Mouse (Mus musculus) heart, postnatal 10 days (tissue): ENCODE data around the gene Lifr. TPM values are rescaled to one million over a fixed set of nuclear protein-coding genes. Genes with fewer than 3 reads are reported as not detected.

ENCODE experiments used
- DNase-seq, 2 experiments: peaks; one replicate each; pipeline ENCODE4 v3.0.0; 2021
- intact Hi-C: fragments of 180-260 bp; cut with DNase I; formaldehyde crosslinking; loops from one replicate; pipeline ENCODE4 v1.15.1; 2025
- total RNA-seq, 2 experiments: library from RNA; stranded (reverse); gene quantifications; 2 replicates each; pipeline ENCODE4 v1.2.3; 2021

The Lifr gene
- total RNA-seq, 2 experiments from 2014 or later: 50.2 to 54.0 TPM

DNA sequence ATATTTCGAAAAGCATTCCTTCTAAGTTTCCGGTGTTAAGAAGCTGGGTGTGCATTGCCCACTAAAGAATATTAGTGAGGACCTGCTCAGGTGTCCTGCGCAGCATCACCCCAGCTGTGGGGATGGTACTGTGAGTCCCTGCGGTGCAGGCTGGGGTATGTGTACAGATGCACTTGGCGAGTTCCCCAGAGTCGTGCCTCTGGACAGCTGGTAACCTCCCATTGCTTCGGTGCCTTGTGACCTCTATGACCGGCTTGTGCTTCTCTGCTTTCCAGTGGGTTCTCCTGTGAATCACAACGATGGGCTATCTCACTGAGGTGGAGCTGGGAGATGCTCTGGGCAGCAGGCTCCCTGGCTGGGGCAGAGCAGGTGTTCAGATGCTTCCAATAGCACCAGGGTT lies 60.2 kb downstream of the Lifr start:
- intact Hi-C loops: no loop called here
- DNase-seq: peak; percentile 46

DNA sequence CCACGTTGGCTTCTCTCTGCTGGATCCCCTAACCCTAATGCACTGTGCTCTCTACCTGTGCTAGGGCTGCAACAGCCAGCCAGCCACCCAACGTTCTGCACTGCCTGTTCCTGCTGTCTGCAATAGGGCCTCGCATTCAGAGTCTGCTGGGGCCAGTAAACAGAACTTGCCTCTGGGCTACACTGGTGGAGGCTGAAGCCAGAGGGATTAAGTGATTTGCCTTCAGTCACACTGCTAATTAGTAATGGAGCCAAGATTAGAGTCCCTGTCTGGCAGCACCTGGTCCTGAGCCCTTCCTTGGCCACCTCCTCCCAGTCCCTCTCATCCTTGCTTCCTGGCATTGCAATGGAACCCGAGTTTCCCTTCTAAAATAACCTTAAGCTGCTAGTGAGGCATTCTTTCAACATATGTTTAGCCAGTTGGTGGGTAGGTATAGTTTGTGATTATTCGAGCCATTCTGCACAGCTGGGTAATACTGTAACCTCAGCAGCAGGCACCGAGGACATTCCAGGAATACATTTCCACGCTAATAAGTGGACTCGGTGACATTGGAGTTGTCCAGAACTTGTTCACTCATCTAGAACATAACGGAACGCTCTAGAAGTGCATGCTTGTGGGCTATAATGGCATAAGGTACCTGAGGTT lies 61.8 kb downstream of the Lifr start:
- no peak for DNase-seq
- intact Hi-C loops: no loop called here

DNA sequence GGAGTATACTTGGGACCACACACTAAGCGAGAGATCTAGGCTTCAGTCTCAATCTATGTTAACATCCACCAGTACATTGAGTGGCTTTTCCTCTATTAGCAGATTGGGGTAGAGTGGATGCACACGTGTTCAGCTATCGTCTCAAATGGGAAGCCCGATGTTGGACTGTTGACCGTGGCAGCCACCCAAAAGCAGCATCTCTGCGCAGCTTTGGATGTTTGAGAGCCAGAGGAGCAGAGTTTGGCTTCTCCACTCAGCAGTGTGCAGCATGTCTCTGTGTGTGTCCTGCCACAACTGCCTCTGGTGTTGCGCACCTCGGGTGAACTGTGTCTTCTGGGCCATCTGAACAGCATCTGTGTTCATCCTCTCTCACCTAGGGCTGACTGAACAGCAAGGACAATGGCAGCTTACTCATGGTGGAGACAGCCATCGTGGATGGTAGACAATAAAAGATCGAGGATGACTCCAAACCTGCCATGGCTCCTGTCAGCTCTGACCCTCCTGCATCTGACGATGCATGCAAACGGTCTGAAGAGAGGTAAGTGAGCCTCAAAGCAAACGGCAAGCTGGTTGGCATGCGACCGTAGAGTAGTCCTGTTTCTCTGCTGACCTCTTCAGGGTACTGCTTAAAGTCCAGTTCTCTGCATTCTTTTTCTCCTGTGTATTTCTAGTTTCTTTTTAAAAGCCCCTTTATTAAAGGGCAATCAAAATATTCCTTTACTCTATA lies 63.8 kb downstream of the Lifr start:
- DNase-seq: peak; percentile 80 to 81
- intact Hi-C loops: no loop called here

DNA sequence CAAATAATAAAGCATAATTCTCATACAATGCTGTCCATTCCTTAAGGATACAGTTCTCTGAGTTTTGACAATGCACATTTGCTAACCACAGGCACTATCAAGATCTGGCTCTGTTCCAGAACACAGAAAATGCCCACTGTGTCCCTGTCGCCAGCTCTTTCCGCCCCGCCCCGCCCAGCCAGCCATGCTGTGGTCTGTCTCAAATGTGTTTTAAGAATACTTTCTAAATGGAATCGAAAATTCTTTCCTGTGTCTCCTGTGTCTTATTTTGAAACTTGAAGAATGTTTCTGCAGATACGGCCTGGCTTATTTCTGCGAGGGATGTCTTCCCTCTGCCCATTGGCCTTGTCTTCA lies 64.3 kb downstream of the Lifr start:
- no peak for DNase-seq
- intact Hi-C loops: no loop called here

DNA sequence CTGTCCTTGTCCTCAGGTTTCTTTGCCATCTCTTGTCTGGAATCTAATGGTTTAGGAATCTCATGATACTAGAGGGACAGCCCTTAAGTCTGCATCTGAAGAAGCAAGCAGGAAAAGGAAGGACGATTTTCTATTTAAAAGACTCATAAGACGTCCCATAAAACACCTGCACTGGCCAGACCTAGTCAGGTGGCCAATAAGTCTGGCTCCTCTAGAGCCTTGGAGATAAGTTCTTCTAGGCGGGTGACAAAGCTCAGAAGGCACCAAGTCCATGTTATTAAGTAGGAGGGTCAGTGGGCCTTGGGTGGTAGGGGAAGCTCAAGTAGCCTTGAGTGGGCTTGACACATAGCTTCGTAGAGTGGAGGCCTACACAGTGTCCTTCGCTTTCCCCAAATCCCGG lies 67.2 kb downstream of the Lifr start:
- DNase-seq: no peak
- intact Hi-C loops: no loop called here

DNA sequence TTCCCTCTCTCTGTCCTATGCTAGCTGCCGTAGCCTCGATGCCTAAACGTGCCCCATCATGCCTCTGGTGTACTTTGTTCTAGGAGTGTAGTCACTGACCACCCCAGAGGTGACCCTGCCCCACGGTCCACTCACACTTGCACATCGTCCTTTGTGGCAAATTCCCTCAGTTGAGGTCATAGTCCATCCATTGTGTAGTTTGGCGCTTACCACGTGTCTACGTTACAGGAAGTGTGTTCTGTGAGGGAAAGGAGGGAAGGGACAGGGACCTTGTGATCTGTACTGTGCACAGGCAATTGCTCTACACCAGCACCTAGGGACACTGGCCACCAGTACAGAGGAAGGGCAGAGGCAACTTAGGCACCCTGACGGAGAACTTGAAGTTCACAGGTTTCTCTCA lies 69.5 kb downstream of the Lifr start:
- intact Hi-C loops: no loop called here
- DNase-seq: no peak

DNA sequence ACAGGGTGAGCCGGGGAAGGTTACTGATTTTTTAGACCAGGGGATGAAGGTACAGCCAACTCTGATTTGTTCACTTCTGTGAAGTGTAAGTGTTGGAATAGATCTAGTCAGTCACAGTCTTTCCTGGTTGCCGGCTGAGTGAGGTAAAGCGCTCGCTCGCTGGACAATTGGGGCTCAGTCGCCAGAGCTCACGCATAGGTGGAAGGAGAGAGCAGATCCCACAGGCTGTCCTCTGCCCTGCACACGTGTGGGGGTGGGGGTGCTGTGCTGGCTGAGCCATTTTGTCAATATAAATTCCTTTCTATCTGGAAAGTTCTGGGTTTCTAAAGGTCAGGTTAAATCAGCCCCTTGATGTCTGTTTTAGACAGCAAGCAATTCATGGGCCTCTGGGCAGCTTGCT lies 69.9 kb downstream of the Lifr start:
- no peak for DNase-seq
- intact Hi-C loops: no loop called here

DNA sequence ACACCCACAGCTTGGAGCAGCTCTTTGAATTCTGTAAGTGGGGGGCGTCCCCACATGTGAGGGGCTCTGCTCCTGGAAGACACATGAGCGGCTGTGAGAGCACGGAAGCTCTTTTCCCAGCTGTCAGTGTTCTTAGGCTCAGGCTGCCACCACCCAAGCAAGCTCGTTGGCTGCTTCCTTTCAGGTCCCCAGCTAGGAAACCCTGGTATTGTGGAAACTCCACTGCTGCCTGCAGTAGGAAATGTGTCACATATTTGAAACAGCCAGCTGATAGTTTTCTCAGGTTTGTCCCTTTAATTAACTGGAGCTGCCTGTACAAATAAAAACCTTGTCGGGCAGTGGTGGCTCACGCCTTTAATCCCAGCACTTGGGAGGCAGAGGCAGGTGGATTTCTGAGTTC lies 73.4 kb downstream of the Lifr start:
- no peak for DNase-seq
- intact Hi-C loops: no loop called here

DNA sequence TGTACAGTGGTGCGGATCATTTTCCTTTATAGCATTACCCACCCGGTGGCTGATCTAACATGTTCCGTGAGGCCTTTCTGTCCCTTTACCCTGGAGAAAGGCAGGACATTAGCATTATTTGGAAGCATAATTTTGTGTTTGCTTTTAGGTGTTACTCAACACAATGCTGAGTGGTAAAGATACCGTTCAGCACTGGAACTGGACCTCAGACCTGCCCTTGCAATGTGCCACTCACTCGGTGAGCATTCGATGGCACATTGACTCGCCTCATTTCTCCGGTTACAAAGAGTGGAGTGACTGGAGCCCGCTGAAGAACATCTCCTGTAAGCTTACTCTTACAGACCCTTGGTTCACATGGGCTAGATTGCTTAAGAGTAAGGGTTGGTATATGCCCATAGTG lies 76.3 kb downstream of the Lifr start:
- intact Hi-C loops: no loop called here
- DNase-seq: no peak

DNA sequence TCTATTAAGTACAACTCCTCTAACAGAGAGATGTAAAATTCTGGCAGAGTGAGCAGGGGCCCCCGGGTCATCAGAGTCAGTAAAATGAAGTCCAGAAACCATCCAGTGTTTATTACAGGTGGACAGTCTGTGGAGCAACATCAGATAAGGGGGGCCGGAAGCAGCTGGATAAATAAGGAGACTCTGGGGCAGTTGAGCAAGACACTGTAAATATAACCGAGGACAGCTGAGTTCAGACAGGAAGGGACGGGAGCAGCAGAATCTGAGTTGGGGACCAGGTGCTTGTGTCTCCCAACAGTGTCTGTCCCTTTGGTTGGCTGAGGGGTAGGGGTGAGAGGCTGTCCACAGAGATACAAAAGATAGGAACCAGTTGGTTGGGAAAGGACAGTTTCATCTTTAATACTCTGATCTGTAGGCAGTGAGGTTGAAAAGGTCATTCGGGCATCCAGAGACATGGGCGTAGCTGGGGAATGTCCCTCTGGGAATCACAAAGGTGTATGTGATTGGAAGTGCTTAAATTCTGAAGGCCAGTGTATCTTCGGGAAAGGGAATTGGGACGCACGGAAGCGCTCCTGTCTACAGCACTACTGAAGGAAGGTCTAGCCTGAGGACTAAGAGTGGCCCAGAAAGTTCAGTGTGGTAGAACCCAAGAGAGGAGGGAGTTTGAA lies 77.0 kb downstream of the Lifr start:
- intact Hi-C loops: no loop called here
- DNase-seq: no peak

DNA sequence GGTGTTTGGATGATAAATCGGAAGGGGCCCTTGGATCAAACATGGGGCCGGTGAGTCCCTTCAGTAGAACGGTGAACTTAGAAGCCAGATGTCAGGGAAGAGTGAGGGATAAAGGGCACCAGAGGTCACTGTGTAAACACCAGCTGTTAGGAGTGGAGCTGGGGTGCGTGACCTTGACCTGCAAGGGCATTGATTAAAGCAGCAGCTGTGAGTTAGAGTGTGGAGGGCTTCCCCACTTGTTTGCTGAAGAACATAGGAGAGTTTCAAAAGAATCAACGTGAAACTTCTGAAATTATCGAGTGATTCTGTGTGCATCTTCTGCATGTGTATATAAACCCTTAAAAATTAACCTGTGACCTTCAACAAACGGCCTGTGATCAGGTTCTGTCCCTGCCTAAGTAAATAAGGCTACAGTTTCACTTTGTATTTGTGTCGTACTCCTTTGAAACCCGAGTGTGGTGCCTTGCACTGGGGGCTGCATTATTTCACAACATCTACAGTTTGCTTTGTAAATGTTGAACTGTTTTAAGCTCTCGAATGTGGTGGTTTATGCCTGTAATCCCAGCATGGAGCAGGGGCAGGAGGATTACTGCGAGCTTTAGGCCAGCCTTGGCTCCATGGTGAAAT lies 77.6 kb downstream of the Lifr start:
- no peak for DNase-seq
- intact Hi-C loops: no loop called here

DNA sequence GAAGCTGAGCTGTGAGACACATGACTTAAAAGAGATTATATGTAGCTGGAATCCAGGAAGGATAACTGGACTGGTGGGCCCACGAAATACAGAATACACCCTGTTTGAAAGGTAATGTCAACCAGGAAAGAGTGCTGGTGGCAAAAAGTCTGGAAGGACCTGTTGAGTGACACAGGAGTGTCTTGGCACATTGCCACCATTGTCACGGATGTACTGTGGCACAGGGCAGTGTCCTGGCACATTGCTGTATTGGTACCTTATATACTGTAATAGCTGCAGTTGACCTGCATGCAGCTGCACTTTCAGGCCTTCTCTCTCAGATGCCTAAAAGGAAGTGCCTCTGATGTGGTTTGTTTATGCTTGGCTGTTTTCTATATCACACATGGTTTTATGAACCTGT lies 82.5 kb downstream of the Lifr start:
- DNase-seq: peak; percentile 73 to 76
- intact Hi-C loops: no loop called here

DNA sequence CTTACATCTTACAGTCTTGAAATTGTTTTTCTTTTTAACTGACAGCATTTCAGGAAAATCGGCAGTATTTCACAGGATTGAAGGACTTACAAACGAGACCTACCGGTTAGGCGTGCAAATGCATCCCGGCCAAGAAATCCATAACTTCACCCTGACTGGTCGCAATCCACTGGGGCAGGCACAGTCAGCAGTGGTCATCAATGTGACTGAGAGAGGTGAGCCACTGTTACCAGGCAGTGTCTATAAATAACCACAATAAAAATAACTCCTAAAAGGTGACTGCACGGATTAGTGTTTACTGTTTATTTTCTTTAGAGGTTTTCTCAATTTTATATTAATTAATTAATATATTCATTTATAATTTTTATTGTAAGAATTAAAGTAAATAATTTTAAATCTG lies 82.9 kb downstream of the Lifr start:
- peak in 1 of 2 experiments; percentile 45 for DNase-seq
- intact Hi-C loops: no loop called here

DNA sequence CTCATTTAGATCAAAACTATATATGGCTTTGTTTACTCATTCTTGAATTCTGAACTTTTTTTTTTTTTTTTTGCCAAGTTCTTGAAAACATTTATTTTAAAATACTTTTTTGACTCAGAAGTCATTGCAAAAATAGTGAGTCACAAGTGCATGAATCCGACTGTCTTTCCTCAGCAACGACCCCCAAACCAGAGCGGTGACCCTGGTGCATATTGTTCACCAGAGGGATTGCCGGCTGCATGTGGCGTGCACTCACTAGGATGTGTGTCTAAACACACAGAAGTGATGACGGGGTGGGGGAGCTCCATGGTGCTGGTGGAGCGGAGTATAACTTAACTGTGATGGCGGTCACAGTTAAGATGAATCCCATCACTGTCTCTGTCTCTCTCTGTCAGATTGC lies 83.4 kb downstream of the Lifr start:
- DNase-seq: no peak
- intact Hi-C loops: loop anchor here (2.0 kb wide), 1 partner anchor 15 kb away; no protein-coding TSS in a partner anchor

DNA sequence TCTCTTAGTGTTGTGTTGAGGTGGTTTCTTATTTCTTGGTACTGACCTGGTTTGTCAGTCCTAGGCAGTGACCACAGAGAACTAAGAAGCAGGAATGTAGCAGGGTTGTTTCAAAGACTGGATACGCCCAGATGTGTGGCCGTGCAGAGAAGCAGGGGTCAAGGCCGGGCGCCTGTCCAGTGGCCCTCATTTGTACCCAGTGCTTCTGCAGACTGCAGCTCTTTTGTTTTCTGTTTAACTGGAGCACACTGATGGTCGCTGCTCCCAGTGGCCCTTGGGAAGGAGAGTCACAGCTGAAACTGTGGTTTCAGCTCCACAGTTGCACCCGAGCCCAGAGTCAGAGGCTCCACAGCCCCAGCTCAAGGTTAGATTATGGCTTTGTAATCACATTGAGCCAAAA lies 90.2 kb downstream of the Lifr start:
- no peak for DNase-seq
- intact Hi-C loops: no loop called here

DNA sequence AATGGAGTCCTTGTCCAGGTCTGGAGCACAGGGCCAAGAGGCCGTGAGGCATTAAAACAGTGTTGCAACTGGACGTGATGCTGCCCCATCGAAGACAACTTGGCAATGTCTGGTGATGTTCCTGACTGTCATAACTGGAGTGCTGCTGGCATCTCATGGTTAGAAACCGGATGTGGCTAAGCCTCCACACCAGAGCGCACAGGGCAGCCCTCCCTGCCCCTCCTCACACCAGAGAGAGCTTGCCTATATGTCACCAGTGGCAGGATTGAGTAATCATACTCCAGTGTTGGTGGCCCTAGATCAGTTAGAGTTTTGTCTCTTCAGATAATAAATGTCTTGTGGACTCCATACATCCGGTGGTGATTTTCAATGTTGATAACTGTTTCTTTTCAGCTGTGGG lies 97.3 kb downstream of the Lifr start:
- intact Hi-C loops: loop anchor here (2.0 kb wide), 1 partner anchor 13 kb away; no protein-coding TSS in a partner anchor
- no peak for DNase-seq

DNA sequence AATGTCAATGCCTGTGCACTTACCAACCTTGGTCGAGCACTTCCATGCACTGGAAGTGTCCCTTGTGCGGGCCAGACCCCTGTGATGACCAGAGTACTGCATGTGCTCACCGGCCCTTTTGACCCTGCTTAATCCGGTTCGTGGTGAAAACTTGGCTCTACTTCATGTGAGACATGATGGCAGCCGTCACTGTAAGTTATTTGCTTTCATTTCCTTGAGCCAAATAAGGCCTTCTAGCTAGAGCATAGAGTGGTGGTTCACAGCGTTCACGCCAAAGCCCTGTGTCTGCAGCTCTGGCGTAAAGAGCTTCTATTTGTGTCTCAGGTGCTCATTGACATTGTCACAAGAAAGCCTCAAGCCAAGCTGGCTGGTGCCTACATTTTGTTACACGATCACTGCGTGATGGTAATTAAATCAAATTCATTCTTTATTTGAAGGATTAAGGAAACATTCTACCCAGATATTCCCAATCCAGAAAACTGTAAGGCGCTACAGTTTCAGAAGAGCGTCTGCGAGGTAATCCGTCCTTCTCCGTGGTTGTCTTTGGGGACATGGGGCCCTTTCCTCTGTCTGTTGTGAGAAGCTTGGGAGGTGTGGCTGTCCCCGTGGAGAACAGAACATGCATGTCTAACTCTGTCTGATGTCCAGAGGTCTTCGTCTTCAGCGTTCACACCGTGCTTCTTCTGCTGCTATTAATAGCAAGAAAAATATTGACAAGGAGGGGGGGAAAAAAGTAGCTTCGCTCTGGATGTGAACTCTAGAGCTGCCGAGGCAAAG lies 99.5 kb downstream of the Lifr start:
- intact Hi-C loops: loop anchor here (2.0 kb wide), 2 partner anchors 15 to 33 kb away; no protein-coding TSS in a partner anchor
- DNase-seq: peak; percentile 72 to 78

DNA sequence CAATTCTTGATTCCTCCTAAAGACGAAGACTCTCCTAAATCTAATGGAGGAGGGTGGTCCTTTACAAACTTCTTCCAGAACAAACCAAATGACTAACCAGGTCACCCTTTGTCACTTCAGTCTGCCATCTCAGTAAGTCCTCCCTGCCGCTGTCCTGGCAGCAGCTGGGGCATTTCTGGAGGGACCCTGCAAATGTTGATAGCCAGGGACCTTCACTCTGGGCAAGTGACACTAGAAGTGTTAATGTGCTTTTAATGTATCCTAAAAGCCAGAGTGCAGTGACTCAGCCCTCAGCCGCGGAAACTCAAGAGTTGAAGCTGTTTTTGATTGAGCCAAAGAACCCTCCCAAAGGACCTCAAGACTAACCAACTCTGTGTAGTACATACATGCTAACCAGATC lies 100.7 kb downstream of the Lifr start:
- intact Hi-C loops: loop anchor here (2.0 kb wide), 1 partner anchor 32 kb away; no protein-coding TSS in a partner anchor
- DNase-seq: no peak

DNA sequence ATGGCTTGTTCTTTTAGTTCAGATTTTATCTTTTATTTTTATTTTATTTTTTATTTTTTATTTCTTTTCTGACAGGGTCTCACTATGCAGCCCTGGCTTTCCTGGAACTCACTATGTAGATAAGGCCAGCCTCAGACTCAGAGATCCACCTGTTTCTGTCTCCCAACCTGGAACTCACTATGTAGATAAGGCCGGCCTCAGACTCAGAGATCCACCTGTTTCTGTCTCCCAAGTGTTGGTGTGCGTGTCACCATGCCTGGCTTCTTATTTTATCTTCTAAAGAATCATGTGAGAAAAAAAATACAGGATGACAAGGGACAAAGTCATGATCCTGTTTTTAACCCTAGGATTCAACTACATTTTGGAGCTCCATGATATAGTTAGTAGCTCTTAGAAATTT lies 102.2 kb downstream of the Lifr start:
- no peak for DNase-seq
- intact Hi-C loops: no loop called here

DNA sequence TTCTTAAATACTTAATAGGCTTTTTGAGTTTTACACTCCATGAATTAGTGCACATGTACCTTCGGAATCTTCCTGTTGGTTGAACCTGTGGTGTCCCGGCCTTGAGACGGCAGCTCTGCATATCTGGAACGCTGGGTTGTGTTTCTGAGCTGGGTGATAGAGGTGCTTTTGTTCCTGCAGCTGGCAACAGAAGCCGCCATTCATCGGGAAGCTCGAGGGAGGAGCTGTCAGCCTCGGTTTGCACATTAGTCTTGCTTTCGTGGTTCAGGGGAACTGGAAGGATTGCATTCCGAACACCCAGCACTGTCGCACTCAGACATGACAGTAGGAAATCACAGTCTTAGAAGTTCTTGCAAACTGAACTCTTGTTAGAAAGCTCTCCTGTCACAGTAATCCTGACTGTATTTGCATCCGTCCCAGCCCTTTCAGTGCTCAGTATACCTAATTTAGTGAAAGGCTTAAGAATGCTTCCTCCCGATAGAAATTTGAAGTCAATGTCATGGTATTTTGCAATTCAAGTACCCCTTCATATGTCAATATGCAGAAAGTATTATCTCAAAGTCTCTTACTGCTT lies 103.8 kb downstream of the Lifr start:
- intact Hi-C loops: no loop called here
- DNase-seq: no peak
